Mouse (Mus musculus): Measurements from ENCODE around the gene Cacna2d2.

DNA sequence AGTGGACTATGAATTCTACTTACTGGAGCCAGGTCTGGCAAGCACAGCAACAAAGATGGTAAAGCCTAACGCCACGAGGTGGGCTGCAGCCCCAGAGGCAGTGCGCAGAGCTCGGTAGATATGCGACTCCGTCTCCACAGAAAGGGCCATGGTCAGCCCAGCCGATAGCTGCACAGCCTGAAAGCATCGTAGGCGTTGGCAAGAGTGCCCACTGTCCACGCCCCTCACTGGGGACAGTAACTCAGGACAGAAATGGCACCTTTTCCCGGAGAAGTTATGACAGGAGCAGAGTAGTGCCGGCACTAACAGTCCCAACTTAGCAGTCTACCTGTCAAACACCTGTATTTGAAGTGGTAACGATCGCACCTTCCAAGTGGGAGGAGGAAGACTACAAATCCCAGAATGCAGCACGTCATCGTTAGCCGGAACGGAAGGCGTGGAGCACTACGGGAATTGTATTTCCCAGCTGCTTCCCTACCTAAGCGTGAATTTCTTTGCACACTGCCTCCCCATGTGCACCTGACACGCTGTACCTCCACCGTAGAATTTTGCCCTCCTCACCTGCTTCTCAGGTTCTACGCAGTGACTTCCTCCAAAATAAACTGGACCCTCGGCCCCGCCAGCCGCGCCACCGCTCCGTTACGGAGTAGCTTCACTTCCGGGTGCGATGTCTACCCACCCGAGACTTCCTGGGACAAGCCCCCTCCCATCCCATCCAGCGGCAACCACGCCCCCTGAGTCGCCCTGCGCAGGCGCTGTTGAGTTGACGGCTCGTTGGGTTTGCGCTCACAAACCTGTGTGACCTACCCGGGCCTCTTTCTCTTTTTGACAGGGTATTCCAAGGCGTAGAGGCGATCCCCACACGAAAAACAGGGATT, 142.3 kb downstream of the Cacna2d2 start, which contains the start of the genes Cyb561d2 and Nprl2:
- no peak for TF ChIP-seq EP300 (optimal IDR thresholded peaks at IDR 0.05)
- TF ChIP-seq CTCF (IDR thresholded peaks at IDR 0.05; ENCODE audit: low read depth) = peak; percentile 21; the same call in 1 of the 2 replicates

Data from stomach, postnatal 0 days (tissue).